Mouse (Mus musculus): ENCODE data around the gene Foxc2. TPM values are rescaled to one million over a fixed set of nuclear protein-coding genes. Genes with fewer than 3 reads are reported as not detected.

Gene Foxc2
- 6.4 and 6.8 TPM in 2 replicates for polyA plus RNA-seq (2015; fragmentation: Nextera tagmentation; extraction: Ambion mirVana)

DNA sequence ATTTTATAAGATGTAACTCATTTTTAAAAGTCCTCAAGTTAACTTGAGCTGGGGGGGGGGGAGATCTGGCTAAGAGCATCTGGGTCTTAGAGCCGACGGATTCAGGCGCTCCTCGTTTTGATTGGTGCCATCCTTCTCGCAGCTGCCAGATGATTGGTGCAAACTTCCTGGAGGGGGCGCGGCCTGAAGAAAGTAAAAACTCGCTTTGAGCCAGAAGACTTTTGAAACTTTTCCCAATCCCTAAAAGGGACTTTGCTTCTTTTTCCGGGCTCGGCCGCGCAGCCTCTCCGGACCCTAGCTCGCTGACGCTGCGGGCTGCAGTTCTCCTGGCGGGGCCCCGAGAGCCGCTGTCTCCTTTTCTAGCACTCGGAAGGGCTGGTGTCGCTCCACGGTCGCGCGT, at the start of gene Foxc2:
Gene Foxc2 (plus strand): TSS at position 224 of the 400 bp plus-strand sequence.
- Histone ChIP-seq H3K9ac (peak within 1 kb of the TSS; percentile 52), H3K9me3 (no peaks in the 10 kb centered on the region), H3K4me3 (peak within 1 kb of the TSS; percentile 57), H3K36me3 (no peaks in the 10 kb centered on the region), H3K4me1 (peaks cover 39% of the 10 kb centered on the region), H3K27me3 (peaks cover 81% of the 10 kb centered on the region), H3K4me2 (peak within 1 kb of the TSS; percentile 84), H3K27ac (peak within 1 kb of the TSS; percentile 89)
- peak; percentile 81 for ATAC-seq (ENCODE audit: insufficient number of reproducible peaks, low FRiP score, low TSS enrichment, low read depth)
- WGBS = under 1% methylated on average over 25 of the region's 25 CpGs

DNA sequence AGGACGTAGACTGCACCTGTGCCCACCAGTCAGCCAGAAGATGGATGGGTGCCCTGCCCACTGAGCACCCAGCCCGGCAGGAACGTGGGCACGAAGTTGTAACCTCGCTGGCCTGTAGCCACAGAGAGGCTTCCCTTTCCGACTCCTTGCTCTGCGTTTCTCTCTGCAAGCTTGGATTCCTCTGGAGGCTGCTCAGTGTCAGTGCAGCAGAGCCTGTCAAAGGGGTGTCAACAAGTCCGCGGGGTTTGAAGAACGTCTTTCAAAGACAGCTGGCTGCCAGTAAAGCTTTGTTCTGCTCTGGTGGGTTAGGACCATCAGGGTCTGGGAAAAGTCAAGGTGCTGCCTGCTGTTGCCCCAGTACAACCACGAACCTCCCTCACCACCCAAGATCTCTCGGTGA, 44.5 kb upstream of the Foxc2 start:
- H3K9ac ChIP-seq = no peak overlapping the region
- no peak for ATAC-seq (ENCODE audit: insufficient number of reproducible peaks, low FRiP score, low TSS enrichment, low read depth)

DNA sequence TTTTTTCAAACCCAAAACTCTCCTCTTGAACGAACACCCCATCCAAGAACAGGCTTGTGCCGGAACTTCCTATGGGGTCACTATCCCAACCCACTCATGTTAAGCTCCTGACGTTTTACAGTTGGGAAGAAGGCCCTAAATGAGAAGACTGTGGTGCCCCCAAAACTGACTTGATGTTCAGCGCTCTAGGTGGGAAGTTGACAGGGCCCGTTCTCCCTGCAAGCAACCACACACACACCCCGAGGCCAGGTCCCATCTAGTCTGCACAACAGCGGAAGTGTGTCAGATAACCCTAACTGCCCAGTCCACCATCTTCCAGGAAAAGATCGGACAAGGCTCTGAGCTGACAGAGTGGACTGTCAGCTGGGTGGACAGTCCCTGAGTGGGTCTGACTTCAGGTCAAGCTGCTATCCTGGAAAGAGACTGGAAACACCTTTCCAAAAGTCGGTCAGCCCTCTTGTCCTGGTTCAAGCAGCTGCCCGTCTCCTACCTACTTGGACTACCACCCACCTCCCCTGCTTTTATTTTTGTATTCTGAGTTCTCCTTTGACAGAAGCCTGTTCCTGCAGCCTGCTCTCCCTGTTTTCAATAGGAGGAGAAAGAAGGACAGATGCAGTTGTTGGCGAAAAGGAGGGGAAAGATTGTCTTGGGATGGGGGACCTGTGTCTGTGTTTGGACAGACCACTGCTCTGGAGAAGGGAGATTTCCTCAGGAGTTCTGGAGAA, 43.4 kb upstream of the Foxc2 start:
- H3K4me3 ChIP-seq = no peak overlapping the region
- H3K4me2 ChIP-seq = no peak overlapping the region
- H3K27me3 ChIP-seq = peaks cover 95% of the 10 kb centered on the region
- H3K9me3 ChIP-seq = no peaks in the 10 kb centered on the region
- 21% methylated on average over 11 of the region's 11 CpGs for WGBS
- no peaks in the 10 kb centered on the region for H3K36me3 ChIP-seq
- no peak for ATAC-seq (ENCODE audit: insufficient number of reproducible peaks, low FRiP score, low TSS enrichment, low read depth)
- H3K27ac ChIP-seq = no peak overlapping the region
- H3K9ac ChIP-seq = no peak overlapping the region
- H3K4me1 ChIP-seq = peaks cover 10% of the 10 kb centered on the region

More for the DNA sequence above, 44.5 kb upstream of the Foxc2 start:
- Histone ChIP-seq H3K27ac (no peak overlapping the region), H3K4me2 (no peak overlapping the region), H3K9me3 (no peaks in the 10 kb centered on the region), H3K4me1 (peaks cover 10% of the 10 kb centered on the region), H3K4me3 (no peak overlapping the region), H3K36me3 (no peaks in the 10 kb centered on the region), H3K27me3 (peaks cover 86% of the 10 kb centered on the region)
- 5% methylated on average over 12 of the region's 12 CpGs for WGBS

DNA sequence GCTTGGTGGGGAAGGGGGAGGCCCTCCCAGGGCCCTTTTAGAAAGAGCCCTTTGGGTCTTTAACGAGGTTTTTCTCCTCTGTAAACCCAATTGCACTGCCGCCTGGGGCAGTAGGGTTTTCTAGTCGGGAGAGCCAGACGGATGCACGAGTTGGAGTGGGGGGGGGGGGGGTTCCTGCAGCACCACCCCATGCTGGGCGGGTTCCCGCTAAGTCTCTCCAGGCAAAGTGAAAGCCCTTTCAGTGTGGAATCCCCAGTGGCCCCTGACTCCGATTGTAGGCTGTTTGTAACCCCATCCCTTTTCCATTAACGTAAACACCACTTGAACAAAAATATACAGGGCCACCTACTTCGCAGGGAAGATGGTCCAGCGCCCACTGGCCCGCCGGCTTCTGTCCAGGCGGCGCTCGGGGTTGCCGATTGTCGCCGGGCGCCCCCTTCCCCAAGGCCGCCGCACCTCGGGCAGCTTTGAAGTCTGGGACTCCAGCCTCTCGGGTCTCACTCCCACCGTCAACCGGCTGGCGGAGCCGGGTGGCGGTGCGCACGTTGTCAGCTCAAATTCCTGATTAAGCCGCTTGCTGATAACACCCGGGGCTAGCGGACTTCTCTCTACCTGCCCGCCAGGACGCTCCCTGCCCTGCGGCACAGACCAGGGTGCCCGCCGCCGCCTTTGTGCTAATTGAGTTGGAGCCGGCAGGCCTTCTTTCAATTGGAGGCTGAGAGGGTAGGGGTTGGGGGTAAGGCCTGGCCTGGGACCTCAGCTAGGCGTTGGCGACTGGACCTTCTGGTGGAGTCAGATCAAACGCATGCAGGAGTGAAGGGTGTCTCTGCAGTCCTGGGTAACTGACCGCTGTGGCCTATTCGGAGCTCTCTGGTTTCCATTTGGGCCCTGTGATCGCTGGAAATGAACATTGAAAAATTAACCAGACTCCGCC, 42.5 kb upstream of the Foxc2 start:
- no peak overlapping the region for H3K27ac ChIP-seq
- no peak for ATAC-seq (ENCODE audit: insufficient number of reproducible peaks, low FRiP score, low TSS enrichment, low read depth)
- peak overlapping the region; percentile 16 for H3K4me3 ChIP-seq
- H3K4me2 ChIP-seq = peak overlapping the region; percentile 34
- peaks cover 98% of the 10 kb centered on the region for H3K27me3 ChIP-seq
- peaks cover 10% of the 10 kb centered on the region for H3K4me1 ChIP-seq
- under 1% methylated on average over 48 of the region's 48 CpGs for WGBS
- H3K9ac ChIP-seq = no peak overlapping the region
- H3K36me3 ChIP-seq = no peaks in the 10 kb centered on the region
- H3K9me3 ChIP-seq = no peaks in the 10 kb centered on the region

DNA sequence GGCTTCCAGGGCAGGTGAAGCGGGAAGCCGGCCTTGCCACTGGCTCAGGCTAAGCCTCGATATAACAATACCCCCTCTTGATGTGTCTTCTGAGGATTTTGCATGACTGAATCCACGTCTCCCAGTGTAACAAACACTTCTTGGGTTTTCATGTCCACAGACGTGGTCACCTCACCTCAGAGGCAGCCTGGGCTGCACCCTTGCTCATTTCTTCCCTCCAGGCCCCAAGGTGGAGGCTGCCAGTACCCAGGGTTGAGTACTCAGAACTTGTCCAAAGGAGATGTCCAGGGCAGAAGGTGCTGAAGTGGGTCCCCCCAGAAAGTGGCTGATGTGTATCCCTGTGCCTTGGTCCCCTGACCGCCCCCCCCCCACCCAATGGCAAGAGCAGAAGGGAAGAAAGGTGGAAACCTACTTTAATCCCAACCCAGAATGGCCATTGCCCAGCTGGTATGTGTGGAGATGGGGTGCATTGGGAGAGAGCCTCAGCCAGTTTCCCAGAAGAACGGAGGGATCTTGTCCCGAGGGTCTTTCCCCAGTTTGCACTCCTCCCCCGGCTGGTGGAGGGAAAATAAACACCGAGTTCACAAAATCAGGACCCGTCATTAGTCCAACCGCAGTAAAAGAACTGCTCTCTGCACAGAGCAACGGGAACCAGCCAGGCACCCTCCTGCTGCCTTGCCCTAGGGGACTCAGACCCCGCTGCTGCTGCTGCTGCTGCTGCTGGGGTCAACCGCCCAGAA, 41.7 kb upstream of the Foxc2 start:
- H3K36me3 ChIP-seq = no peaks in the 10 kb centered on the region
- no peak overlapping the region for H3K4me2 ChIP-seq
- H3K9me3 ChIP-seq = no peaks in the 10 kb centered on the region
- peaks cover 98% of the 10 kb centered on the region for H3K27me3 ChIP-seq
- no peak overlapping the region for H3K27ac ChIP-seq
- no peak for ATAC-seq (ENCODE audit: insufficient number of reproducible peaks, low FRiP score, low TSS enrichment, low read depth)
- no peak overlapping the region for H3K4me3 ChIP-seq
- H3K9ac ChIP-seq = no peak overlapping the region
- WGBS = 3% methylated on average over 15 of the region's 15 CpGs
- peaks cover 10% of the 10 kb centered on the region for H3K4me1 ChIP-seq

DNA sequence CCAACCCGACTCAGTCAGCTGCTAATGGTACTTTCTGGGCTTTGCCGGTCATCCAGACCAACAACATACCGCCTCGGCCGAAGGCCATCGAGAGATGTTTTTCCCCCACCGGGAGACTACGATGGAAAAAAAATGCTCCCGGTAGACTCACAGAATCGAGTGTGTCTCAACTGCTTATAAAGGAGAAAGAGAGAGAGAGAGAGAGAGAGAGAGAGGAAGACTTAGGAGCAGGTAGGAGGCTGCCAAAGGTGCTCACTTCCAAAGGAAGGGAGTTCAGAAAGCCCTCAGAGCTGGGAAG, 41.2 kb upstream of the Foxc2 start:
- no peaks in the 10 kb centered on the region for H3K9me3 ChIP-seq
- H3K4me3 ChIP-seq = no peak overlapping the region
- peaks cover 10% of the 10 kb centered on the region for H3K4me1 ChIP-seq
- no peak overlapping the region for H3K27ac ChIP-seq
- H3K27me3 ChIP-seq = peaks cover 98% of the 10 kb centered on the region
- H3K9ac ChIP-seq = no peak overlapping the region
- under 1% methylated on average over 10 of the region's 10 CpGs for WGBS
- no peak overlapping the region for H3K4me2 ChIP-seq
- H3K36me3 ChIP-seq = no peaks in the 10 kb centered on the region
- no peak for ATAC-seq (ENCODE audit: insufficient number of reproducible peaks, low FRiP score, low TSS enrichment, low read depth)

DNA sequence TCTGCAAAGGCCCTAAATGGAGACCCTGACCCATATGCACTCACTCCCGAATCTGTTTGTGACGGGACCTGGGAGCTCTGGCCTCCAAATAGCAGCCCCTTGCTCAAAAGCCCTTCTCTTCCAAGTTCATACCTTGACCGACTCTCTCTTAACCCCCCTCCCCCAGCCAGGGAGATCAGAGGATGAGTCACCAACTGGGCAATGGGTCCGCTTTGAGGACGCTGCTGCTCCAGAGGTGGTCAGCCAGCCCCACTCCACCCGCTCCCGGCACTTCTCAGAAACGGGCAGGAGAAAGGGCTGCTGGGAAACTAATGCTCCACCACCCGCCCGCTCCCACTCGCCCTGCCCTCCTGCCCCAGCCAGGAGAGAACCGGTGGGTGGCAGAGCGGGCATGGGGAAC, 40.0 kb upstream of the Foxc2 start:
- WGBS = 4% methylated on average over 13 of the region's 13 CpGs
- H3K27ac ChIP-seq = no peak overlapping the region
- peaks cover 98% of the 10 kb centered on the region for H3K27me3 ChIP-seq
- no peak for ATAC-seq (ENCODE audit: insufficient number of reproducible peaks, low FRiP score, low TSS enrichment, low read depth)
- no peak overlapping the region for H3K4me3 ChIP-seq
- no peaks in the 10 kb centered on the region for H3K9me3 ChIP-seq
- no peak overlapping the region for H3K4me2 ChIP-seq
- H3K4me1 ChIP-seq = peaks cover 18% of the 10 kb centered on the region
- no peak overlapping the region for H3K9ac ChIP-seq
- H3K36me3 ChIP-seq = no peaks in the 10 kb centered on the region

DNA sequence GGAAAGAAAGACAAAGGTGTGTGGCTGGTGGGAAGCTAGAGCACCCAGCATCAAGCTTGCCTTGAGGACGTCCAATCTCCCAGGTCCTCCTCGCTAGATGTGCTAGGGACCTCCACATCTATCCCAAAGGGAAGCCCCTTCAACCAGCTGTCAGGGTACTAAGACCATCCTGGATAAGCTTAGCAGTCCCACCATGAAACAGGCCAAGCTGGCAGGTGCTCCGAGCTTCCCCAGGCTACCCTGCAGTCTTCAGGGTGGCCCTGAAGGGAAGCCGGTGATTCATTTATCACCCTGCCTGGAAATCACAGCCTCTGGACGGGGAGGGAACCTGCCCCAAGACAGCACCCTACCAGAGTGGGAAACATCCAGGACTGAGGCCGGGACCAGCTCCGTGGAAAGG, 39.4 kb upstream of the Foxc2 start:
- peaks cover 98% of the 10 kb centered on the region for H3K27me3 ChIP-seq
- H3K4me3 ChIP-seq = no peak overlapping the region
- H3K27ac ChIP-seq = no peak overlapping the region
- no peak overlapping the region for H3K9ac ChIP-seq
- H3K9me3 ChIP-seq = no peaks in the 10 kb centered on the region
- 18% methylated on average over 7 of the region's 7 CpGs for WGBS
- peaks cover 18% of the 10 kb centered on the region for H3K4me1 ChIP-seq
- H3K4me2 ChIP-seq = no peak overlapping the region
- no peak for ATAC-seq (ENCODE audit: insufficient number of reproducible peaks, low FRiP score, low TSS enrichment, low read depth)
- no peaks in the 10 kb centered on the region for H3K36me3 ChIP-seq

DNA sequence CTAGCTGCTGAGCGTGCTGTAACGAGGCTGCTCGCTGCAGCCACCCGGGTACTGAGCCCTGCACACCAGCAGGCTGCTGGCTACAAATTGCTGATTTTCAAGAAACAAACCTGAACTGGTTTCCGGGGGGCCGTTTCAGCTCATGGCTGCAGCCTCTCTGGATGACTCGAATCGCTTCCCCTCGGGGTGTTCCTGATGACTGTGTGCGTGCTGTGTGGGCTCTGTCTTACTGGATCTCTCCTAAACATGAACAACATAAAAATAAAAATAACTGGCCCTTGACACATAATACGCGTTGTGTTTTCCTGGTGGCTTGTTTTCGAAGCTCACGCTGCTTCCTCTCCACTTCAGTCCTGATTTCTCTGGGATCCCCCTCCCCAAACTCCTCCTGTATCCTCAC, 37.2 kb upstream of the Foxc2 start:
- Histone ChIP-seq H3K4me3 (no peak overlapping the region), H3K36me3 (no peaks in the 10 kb centered on the region), H3K9me3 (no peaks in the 10 kb centered on the region), H3K4me2 (no peak overlapping the region), H3K9ac (no peak overlapping the region), H3K27ac (no peak overlapping the region), H3K27me3 (peaks cover 99% of the 10 kb centered on the region), H3K4me1 (peaks cover 24% of the 10 kb centered on the region)
- ATAC-seq (ENCODE audit: insufficient number of reproducible peaks, low FRiP score, low TSS enrichment, low read depth) = no peak
- 7% methylated on average over 14 of the region's 14 CpGs for WGBS

DNA sequence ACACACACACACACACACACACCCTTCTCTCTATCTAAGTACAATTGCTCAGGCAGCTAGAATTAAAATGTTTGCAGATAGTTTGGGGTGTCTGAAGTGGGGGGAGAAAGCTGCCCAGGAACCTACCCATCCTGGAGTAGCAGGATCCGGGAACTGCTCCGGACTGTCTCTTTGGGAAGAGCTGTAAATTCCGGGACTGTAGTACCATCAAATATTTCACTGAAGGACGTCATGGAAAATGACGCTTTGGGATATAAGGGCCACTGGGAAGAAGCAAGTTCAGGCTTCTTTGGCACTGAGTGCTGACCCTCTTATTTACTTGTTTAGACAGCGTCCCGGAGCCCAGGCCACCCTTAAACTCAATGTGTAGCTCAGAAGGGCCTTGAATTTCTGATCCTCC, 36.8 kb upstream of the Foxc2 start:
- Histone ChIP-seq H3K4me3 (no peak overlapping the region), H3K9ac (no peak overlapping the region)

DNA sequence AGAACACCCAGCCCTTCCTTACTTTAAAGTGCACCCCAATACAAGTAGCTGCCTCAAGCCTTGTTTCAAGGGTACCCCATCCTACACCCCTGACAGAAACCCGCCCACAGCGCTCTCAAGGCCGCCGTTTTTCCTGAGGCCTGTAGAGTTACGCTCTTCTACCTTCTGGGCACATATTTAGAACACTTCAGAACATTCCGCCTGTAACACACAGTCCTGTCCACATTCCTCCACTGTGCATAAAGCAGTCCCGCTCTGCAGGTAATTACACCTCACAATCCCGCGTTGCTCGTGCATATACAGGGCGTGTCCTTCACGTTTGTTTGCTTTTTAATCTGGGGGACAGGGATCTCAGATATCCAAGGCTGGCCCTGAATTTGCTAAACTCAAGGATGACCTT, 36.0 kb upstream of the Foxc2 start:
- Histone ChIP-seq H3K9ac (no peak overlapping the region), H3K4me2 (no peak overlapping the region), H3K27me3 (peaks cover 99% of the 10 kb centered on the region), H3K36me3 (no peaks in the 10 kb centered on the region), H3K4me3 (no peak overlapping the region), H3K9me3 (no peaks in the 10 kb centered on the region), H3K4me1 (peaks cover 33% of the 10 kb centered on the region), H3K27ac (no peak overlapping the region)
- WGBS = 5% methylated on average over 12 of the region's 12 CpGs
- no peak for ATAC-seq (ENCODE audit: insufficient number of reproducible peaks, low FRiP score, low TSS enrichment, low read depth)

More for the DNA sequence above, 36.8 kb upstream of the Foxc2 start:
- H3K27ac ChIP-seq = no peak overlapping the region
- 3% methylated on average over 7 of the region's 7 CpGs for WGBS
- no peak for ATAC-seq (ENCODE audit: insufficient number of reproducible peaks, low FRiP score, low TSS enrichment, low read depth)
- H3K4me2 ChIP-seq = no peak overlapping the region
- no peaks in the 10 kb centered on the region for H3K9me3 ChIP-seq
- peaks cover 26% of the 10 kb centered on the region for H3K4me1 ChIP-seq
- peaks cover 99% of the 10 kb centered on the region for H3K27me3 ChIP-seq
- no peaks in the 10 kb centered on the region for H3K36me3 ChIP-seq
